Mouse (Mus musculus) erythroblast, embryonic 14.5 days (primary cell): ENCODE measurements at regions not wholly inside any gene's neighbourhood (a gene's known extent, or its start where the extent isn't known, plus 50 kb on each side); places are given as distances from the start of the nearest gene placed in this dataset.

Experiments
- GATA1 ChIP-seq: IDR thresholded peaks from 2 replicates; pipeline ENCODE4 v1.6.1; 2012; ENCODE audit warnings: low read length, inconsistent platforms, mixed read lengths
- TAL1 ChIP-seq: IDR thresholded peaks from 3 replicates; pipeline ENCODE4 v1.6.1; 2012; ENCODE audit warnings: low read length, inconsistent platforms, mixed read lengths

- TF ChIP-seq GATA1 (no peak), TAL1 (no peak)
These were observed 98.1 kb downstream of the Otol1 start for GRCm38 (mm10) chr3:70105561-70105960.
